Mouse (Mus musculus): ENCODE measurements around the gene Noxo1.

- TF ChIP-seq CTCF (conservative IDR thresholded peaks at IDR 0.05; ENCODE audit: low read length) (no peak), POU5F1 (IDR thresholded peaks at IDR 0.05; ENCODE audit: borderline replicate concordance, low read length) (no peak), NANOG (IDR thresholded peaks at IDR 0.05; ENCODE audit: borderline replicate concordance, low read length) (no peak)
Observed at GRCm38 (mm10) chr17:24649581-24650069, 46.4 kb upstream of the Noxo1 start.
